Mouse (Mus musculus) liver, embryonic 11.5 days (tissue): ENCODE data around the gene Zfp536. TPM values are rescaled to one million over a fixed set of nuclear protein-coding genes. Genes with fewer than 3 reads are reported as not detected.

Experiments
- ATAC-seq: fragments of 200-750 bp; cut with Nextera tagmentation; replicated peaks from 2 replicates; pipeline ENCODE4 v1.8.0; 2017; ENCODE audit warnings: moderate number of reproducible peaks, mild to moderate bottlenecking, moderate TSS enrichment, moderate library complexity; ENCODE audit not compliant: low FRiP score
- DNase-seq: peaks from one replicate; pipeline ENCODE4 v3.0.0-alpha.2; 2017; ENCODE audit warnings: low spot score
- H3K27ac ChIP-seq: fragments of 300-500 bp; sonication (generic); 2 replicates; pipeline ENCODE4 v1.5.1; 2014; ENCODE audit warnings: mild to moderate bottlenecking, low read depth, low read length, control low read depth
- H3K27me3 ChIP-seq: fragments of 300-500 bp; sonication (generic); replicated peaks from 2 replicates; pipeline ENCODE4 v1.6.1; 2014; ENCODE audit warnings: low read length, mixed read lengths; ENCODE audit not compliant: control insufficient read depth, insufficient read depth
- H3K36me3 ChIP-seq: fragments of 300-500 bp; sonication (generic); 2 replicates; pipeline ENCODE4 v1.6.1; 2014; ENCODE audit warnings: mild to moderate bottlenecking, low read length, moderate library complexity, mixed read lengths; ENCODE audit not compliant: control insufficient read depth, insufficient read depth
- H3K4me1 ChIP-seq: fragments of 300-500 bp; sonication (generic); replicated peaks from 2 replicates; pipeline ENCODE4 v1.6.1; 2014; ENCODE audit warnings: low read length, mixed read lengths; ENCODE audit not compliant: control insufficient read depth, insufficient read depth
- H3K4me2 ChIP-seq: fragments of 300-500 bp; sonication (generic); 2 replicates; pipeline ENCODE4 v1.6.1; 2014; ENCODE audit warnings: mild to moderate bottlenecking, control low read depth, moderate library complexity
- H3K4me3 ChIP-seq: fragments of 300-500 bp; sonication (generic); 2 replicates; pipeline ENCODE4 v1.5.1; 2014; ENCODE audit warnings: low read depth, low read length, control low read depth
- H3K9ac ChIP-seq: fragments of 300-500 bp; sonication (generic); 2 replicates; pipeline ENCODE4 v1.6.1; 2014; ENCODE audit warnings: low read depth, low read length, control low read depth
- H3K9me3 ChIP-seq: fragments of 300-500 bp; sonication (generic); 2 replicates; pipeline ENCODE4 v1.6.1; 2016; ENCODE audit warnings: low read length, inconsistent platforms, mixed read lengths; ENCODE audit not compliant: control insufficient read depth
- WGBS: fragments of 180-500 bp; shearing (Covaris S2); extraction: QIAGEN DNeasy Blood & Tissue Kit; methylation state at CpG from one replicate; pipeline ENCODE4 v1.1.7; 2014; 5-methylcytosine and 5-hydroxymethylcytosine counted together
- polyA plus RNA-seq: library from polyadenylated mRNA; unstranded; fragments of >200 nt; fragmentation: Nextera tagmentation; extraction: Ambion mirVana; gene quantifications from 2 replicates; pipeline ENCODE4 v1.2.1, GENCODE M21; 2014

Gene Zfp536
- polyA plus RNA-seq, 1 experiment from 2014 or later, result 0.86 TPM

- no peaks in the 10 kb centered on the region for H3K9me3 ChIP-seq
- no peak overlapping the region for H3K27ac ChIP-seq
- H3K4me1 ChIP-seq, result no peaks in the 10 kb centered on the region
- H3K36me3 ChIP-seq, result no peaks in the 10 kb centered on the region
- WGBS, result 80% methylated on average over 6 of the region's 6 CpGs
- no peak for DNase-seq
- no peak overlapping the region for H3K9ac ChIP-seq
- no peak overlapping the region for H3K4me2 ChIP-seq
- ATAC-seq, result no peak
- no peaks in the 10 kb centered on the region for H3K27me3 ChIP-seq
- no peak overlapping the region for H3K4me3 ChIP-seq
Measured at GRCm38 (mm10) chr7:37481165-37481564, 292.3 kb downstream of the Zfp536 start.

GRCm38 (mm10) chr7:37477309-37477708 lies 296.1 kb downstream of the Zfp536 start:
- H3K27me3 ChIP-seq, result no peaks in the 10 kb centered on the region
- H3K9ac ChIP-seq, result no peak overlapping the region
- no peak overlapping the region for H3K27ac ChIP-seq
- ATAC-seq (no peak), DNase-seq (no peak)
- no peaks in the 10 kb centered on the region for H3K36me3 ChIP-seq
- H3K4me3 ChIP-seq, result no peak overlapping the region
- WGBS, result 84% methylated on average over 5 of the region's 5 CpGs
- H3K4me1 ChIP-seq, result no peaks in the 10 kb centered on the region
- H3K4me2 ChIP-seq, result no peak overlapping the region
- H3K9me3 ChIP-seq, result no peaks in the 10 kb centered on the region

GRCm38 (mm10) chr7:37475485-37475884 lies 298.0 kb downstream of the Zfp536 start:
- no peak overlapping the region for H3K9ac ChIP-seq
- no peak overlapping the region for H3K27ac ChIP-seq
- no peak for ATAC-seq
- no peak for DNase-seq
- no peaks in the 10 kb centered on the region for H3K4me1 ChIP-seq
- H3K4me3 ChIP-seq, result no peak overlapping the region
- no peak overlapping the region for H3K4me2 ChIP-seq
- H3K36me3 ChIP-seq, result no peaks in the 10 kb centered on the region
- WGBS, result 64% methylated on average over 2 of the region's 2 CpGs
- no peaks in the 10 kb centered on the region for H3K27me3 ChIP-seq
- no peaks in the 10 kb centered on the region for H3K9me3 ChIP-seq

GRCm38 (mm10) chr7:37474284-37474683 lies 299.2 kb downstream of the Zfp536 start:
- WGBS, result 51% methylated on average over 8 of the region's 8 CpGs
- no peak for ATAC-seq

GRCm38 (mm10) chr7:37473311-37474084 lies 299.9 kb downstream of the Zfp536 start:
- Histone ChIP-seq H3K9ac (no peak overlapping the region), H3K36me3 (no peaks in the 10 kb centered on the region), H3K4me3 (no peak overlapping the region), H3K4me2 (no peak overlapping the region), H3K9me3 (no peaks in the 10 kb centered on the region), H3K27ac (no peak overlapping the region), H3K27me3 (no peaks in the 10 kb centered on the region), H3K4me1 (no peaks in the 10 kb centered on the region)
- ATAC-seq (no peak), DNase-seq (no peak)
- 61% methylated on average over 24 of the region's 24 CpGs for WGBS

More at GRCm38 (mm10) chr7:37474284-37474683, 299.2 kb downstream of the Zfp536 start:
- Histone ChIP-seq H3K27ac (no peak overlapping the region), H3K9ac (no peak overlapping the region), H3K36me3 (no peaks in the 10 kb centered on the region), H3K27me3 (no peaks in the 10 kb centered on the region), H3K4me1 (no peaks in the 10 kb centered on the region), H3K4me3 (no peak overlapping the region), H3K9me3 (no peaks in the 10 kb centered on the region), H3K4me2 (no peak overlapping the region)
- no peak for DNase-seq

GRCm38 (mm10) chr7:37471726-37472125 lies 301.7 kb downstream of the Zfp536 start:
- H3K4me1 ChIP-seq, result no peaks in the 10 kb centered on the region
- H3K4me2 ChIP-seq, result no peak overlapping the region
- H3K36me3 ChIP-seq, result no peaks in the 10 kb centered on the region
- H3K4me3 ChIP-seq, result no peak overlapping the region
- H3K9ac ChIP-seq, result no peak overlapping the region
- ATAC-seq (no peak), DNase-seq (no peak)
- no peak overlapping the region for H3K27ac ChIP-seq
- 51% methylated on average over 8 of the region's 8 CpGs for whole genome bisulfite sequencing
- H3K27me3 ChIP-seq, result no peaks in the 10 kb centered on the region
- H3K9me3 ChIP-seq, result no peaks in the 10 kb centered on the region

- ATAC-seq (no peak), DNase-seq (no peak)
- 46% methylated on average over 9 of the region's 9 CpGs for WGBS
- H3K9ac ChIP-seq, result no peak overlapping the region
- H3K27me3 ChIP-seq, result no peaks in the 10 kb centered on the region
- H3K4me3 ChIP-seq, result no peak overlapping the region
- H3K27ac ChIP-seq, result no peak overlapping the region
- H3K36me3 ChIP-seq, result no peaks in the 10 kb centered on the region
- no peaks in the 10 kb centered on the region for H3K4me1 ChIP-seq
- H3K9me3 ChIP-seq, result no peaks in the 10 kb centered on the region
- no peak overlapping the region for H3K4me2 ChIP-seq
Measured at GRCm38 (mm10) chr7:37466477-37467243, 306.8 kb downstream of the Zfp536 start.

- H3K36me3 ChIP-seq, result no peaks in the 10 kb centered on the region
- WGBS, result 61% methylated on average over 7 of the region's 7 CpGs
- no peaks in the 10 kb centered on the region for H3K4me1 ChIP-seq
- H3K9ac ChIP-seq, result no peak overlapping the region
- H3K9me3 ChIP-seq, result no peaks in the 10 kb centered on the region
- ATAC-seq (no peak), DNase-seq (no peak)
- H3K4me3 ChIP-seq, result no peak overlapping the region
- no peaks in the 10 kb centered on the region for H3K27me3 ChIP-seq
- H3K4me2 ChIP-seq, result no peak overlapping the region
- H3K27ac ChIP-seq, result no peak overlapping the region
Measured at GRCm38 (mm10) chr7:37464186-37464721, 309.2 kb downstream of the Zfp536 start.
